In the genomic region with DNA sequence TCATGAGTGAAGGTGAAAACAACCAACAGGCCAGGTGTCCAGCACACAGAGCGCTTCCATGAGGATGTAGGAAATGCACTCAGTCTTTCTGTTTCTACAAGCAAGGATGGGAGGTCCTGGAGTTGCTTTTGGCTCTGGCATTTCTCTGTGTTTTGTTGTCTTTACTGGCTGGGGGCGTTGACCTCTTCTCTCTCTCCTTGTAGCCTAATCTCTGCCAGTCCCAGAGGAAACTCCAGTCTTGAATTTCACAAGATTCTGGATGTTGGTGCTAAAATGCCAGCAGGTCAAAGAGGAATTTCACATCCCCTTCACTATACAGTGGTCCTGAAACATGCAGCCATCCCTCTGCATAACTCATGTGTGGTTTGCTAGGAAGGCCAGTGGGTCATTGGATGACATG, we compare ENCODE assay signal across 30 mouse cellular contexts. TPM values are rescaled to one million over a fixed set of nuclear protein-coding genes. Genes with fewer than 3 reads are reported as not detected.
"Had no signal": no experiment of that assay in that cellular context is flagged by ENCODE, and none has a peak within 500 bp of the region (broad histone marks: within the 10 kb centered on the region; RNA-seq: fewer than 3 reads in every experiment).

No protein-coding gene starts in this region.

- H3K9ac ChIP-seq: heart, embryonic 13.5 days; heart, embryonic 15.5 days; hindbrain, embryonic 13.5 days; hindbrain, embryonic 15.5 days; limb, embryonic 12.5 days; liver, embryonic 13.5 days; liver, embryonic 15.5 days had no signal

- DNase-seq: gastrocnemius, postnatal 14 days; gastrocnemius, postnatal 36 days; heart, adult 18-20 months; kidney, adult 18-20 months; kidney, adult 8-10 months; kidney, postnatal 10 days; kidney, postnatal 25 days; kidney, postnatal 4 days; liver, embryonic 13.5 days had no signal

- H3K27ac ChIP-seq: heart, embryonic 10.5 days; heart, embryonic 13.5 days; heart, embryonic 15.5 days; hindbrain, embryonic 13.5 days; hindbrain, embryonic 15.5 days; hindbrain, postnatal 0 days; layer of hippocampus, adult 2 months; left cerebral cortex, adult 2 months; limb, embryonic 10.5 days; limb, embryonic 12.5 days; liver, embryonic 13.5 days; liver, embryonic 15.5 days had no signal

- H3K4me3 ChIP-seq: heart, embryonic 10.5 days; heart, embryonic 13.5 days; heart, embryonic 15.5 days; hindbrain, embryonic 13.5 days; hindbrain, embryonic 15.5 days; layer of hippocampus, adult 2 months; left cerebral cortex, adult 2 months; limb, embryonic 10.5 days; limb, embryonic 12.5 days; liver, embryonic 13.5 days; liver, embryonic 15.5 days had no signal

- H3K36me3 ChIP-seq: heart, embryonic 10.5 days; heart, embryonic 13.5 days; heart, embryonic 15.5 days; hindbrain, embryonic 13.5 days; hindbrain, embryonic 15.5 days; limb, embryonic 10.5 days; limb, embryonic 12.5 days; liver, embryonic 13.5 days; liver, embryonic 15.5 days had no signal

- H3K4me1 ChIP-seq: hindbrain, embryonic 13.5 days; hindbrain, embryonic 15.5 days; limb, embryonic 10.5 days; limb, embryonic 12.5 days; liver, embryonic 13.5 days had no signal

- H3K27me3 ChIP-seq: heart, embryonic 13.5 days; heart, embryonic 15.5 days; hindbrain, embryonic 13.5 days; hindbrain, embryonic 15.5 days; limb, embryonic 12.5 days; liver, embryonic 13.5 days; liver, embryonic 15.5 days had no signal

RNA-seq across cellular contexts. Expression of gene Adipoq, which starts 2.6 kb away (rescaled TPM):
- total RNA-seq: hematopoietic stem cell, adult 5-6 weeks; hindbrain, postnatal 0 days; layer of hippocampus, adult 2 months; layer of hippocampus, postnatal 10 days; layer of hippocampus, postnatal 25 days; left cerebral cortex, adult 2 months; left cerebral cortex, postnatal 14 days; left cerebral cortex, postnatal 36 days had no signal
- polyA plus RNA-seq: heart, embryonic 15.5 days; hindbrain, embryonic 11.5 days; hindbrain, embryonic 13.5 days; hindbrain, embryonic 15.5 days; hindbrain, postnatal 0 days; intestine, embryonic 14.5 days; intestine, postnatal 0 days; kidney, embryonic 14.5 days; limb, embryonic 10.5 days; limb, embryonic 12.5 days; liver, embryonic 11.5 days; liver, embryonic 13.5 days; liver, embryonic 15.5 days had no signal
